Mouse (Mus musculus) adrenal gland, postnatal 10 days (tissue): ENCODE measurements around the gene Plppr1. TPM values are rescaled to one million over a fixed set of nuclear protein-coding genes. Genes with fewer than 3 reads are reported as not detected.

Experiments
- DNase-seq: peaks from one replicate; pipeline ENCODE4 v3.0.0; 2021; ENCODE audit warnings: mixed read lengths
- total RNA-seq, 2 experiments: library from RNA; stranded (reverse); gene quantifications; 2 replicates each; pipeline ENCODE4 v1.2.3; 2021

Gene Plppr1
- total RNA-seq, 2 experiments from 2014 or later: 0.76 to 1.1 TPM

DNA sequence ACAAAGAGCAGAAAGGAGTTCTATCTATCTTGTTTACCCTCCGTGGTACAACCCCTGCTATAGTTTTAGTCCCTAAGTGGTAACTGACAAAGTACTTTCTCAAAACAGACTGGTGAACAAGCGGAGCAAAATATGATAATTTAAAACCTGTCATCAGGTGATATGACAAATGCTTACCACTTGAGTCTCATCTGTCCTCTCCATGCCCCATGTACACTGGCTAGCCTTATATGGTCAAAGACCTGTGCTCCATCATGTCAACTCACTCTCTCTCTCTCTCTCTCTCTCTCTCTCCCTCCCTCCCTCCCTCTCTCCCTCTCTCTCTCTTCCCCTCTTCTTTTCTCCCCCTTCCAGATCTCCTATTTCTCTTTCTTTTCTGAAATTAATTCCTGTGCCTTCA lies 59.8 kb downstream of the Plppr1 start:
- DNase-seq: no peak

DNA sequence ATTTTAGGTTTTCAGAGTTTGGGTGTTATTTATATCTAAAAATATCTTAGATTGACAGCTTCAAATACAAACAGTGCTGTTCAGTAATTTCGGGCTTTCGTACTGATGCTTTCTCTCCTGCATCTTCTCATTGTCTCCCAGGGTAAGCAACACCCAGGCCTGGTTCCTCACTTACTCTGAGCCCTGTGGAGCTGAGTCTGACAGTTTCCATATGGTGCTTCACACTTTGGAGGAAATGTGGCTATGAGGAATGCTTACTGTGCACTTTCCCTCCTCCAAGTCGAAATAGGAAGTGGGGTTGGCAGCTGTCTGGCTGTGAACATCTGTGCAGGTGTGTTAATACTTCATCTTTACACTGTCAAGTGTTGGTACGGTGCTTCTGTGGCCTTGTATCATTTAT lies 85.7 kb downstream of the Plppr1 start:
- no peak for DNase-seq

DNA sequence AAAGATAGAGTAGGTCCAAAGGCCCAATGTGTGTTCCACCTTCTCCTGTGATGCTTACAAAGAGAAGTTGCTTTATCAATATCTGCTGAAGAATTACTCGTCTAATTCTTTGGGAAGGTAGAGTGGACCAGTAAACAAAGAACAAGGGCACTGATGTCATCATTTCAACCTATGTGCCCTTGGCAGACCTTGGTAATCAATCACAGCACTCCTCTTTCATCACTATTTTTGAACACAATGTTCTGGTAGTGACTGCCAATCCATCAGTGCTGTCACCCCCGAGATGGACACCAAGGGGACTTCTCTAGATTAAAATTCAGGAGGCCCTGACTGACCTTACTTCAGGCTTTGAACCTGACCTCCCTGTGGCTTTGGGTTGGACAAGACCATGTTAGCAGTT lies 89.7 kb downstream of the Plppr1 start:
- no peak for DNase-seq

DNA sequence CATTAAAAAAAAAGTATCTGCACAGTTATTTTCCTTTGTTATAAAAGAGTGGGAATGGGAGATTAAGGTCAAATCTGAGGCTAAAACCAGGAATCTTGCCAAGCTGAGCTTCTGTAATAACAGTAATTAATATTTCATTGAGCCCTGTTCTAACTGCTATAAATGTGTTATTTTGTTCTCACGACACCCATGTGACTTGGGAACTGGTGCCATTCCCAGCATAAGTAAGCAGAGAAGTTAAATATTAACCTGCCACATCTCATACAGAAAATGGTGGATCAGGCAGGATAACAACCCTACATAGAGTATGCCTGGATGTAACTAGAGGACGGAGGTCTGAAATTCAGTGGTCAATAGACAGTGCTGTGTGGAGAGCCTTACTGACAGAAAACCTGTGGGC lies 90.2 kb downstream of the Plppr1 start:
- DNase-seq: no peak

DNA sequence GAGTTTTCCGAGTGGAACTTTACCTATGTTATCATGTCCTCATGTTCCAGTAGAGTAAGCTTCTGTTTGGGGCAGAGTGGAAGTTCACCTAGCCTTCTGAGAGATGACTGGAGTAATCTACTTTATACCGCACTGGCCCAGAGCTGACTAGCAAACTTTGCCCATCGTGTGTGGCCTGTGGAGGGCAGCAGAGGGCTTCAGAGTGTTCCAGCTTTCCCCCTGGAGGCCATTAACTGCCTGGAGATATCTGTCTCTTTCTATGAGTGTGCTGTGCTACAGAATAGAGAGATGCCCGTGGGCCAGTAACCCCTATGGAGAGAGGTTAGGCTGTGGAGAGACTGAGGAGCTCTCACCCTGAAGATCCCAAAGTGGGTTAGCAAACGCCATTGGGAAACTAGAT lies 94.8 kb downstream of the Plppr1 start:
- DNase-seq: peak; percentile 73

DNA sequence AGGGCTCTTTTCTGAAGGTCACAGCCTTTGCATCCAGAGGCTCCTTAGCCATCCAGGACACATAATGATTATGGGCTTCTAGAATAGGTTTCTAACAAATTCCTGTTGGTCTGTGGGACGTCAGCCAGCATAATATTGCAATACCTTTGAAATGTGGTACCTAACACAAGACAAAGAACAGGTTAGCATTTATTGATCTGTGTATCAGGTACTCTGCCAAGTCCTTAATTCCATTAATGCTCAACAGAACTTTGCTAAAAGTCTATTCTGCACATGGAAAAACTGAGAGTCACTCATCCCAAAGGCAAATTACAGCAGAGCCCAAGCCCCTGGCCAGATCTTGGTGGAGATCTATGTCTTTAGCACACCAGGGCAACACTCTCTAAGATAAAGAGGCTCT lies 97.7 kb downstream of the Plppr1 start:
- DNase-seq: no peak

DNA sequence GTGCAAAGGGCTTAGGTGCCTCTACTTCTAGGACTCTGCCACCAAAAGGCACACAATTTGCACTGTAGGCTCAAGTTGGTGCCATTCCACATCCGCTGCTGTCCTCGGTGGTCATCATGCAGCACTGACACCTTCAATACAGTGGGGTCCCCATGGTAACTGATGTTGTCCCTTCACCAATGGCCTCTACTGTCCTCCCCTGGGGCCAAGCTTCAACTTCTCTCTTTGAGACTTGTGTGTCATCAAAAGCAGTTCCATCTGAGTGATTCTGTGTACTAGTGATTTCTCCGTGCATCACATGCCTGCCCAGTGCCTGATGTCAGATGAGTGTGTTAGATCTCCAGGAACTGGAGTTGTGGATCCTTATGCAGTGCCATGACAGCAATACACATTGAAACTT lies 104.2 kb downstream of the Plppr1 start:
- DNase-seq: no peak

DNA sequence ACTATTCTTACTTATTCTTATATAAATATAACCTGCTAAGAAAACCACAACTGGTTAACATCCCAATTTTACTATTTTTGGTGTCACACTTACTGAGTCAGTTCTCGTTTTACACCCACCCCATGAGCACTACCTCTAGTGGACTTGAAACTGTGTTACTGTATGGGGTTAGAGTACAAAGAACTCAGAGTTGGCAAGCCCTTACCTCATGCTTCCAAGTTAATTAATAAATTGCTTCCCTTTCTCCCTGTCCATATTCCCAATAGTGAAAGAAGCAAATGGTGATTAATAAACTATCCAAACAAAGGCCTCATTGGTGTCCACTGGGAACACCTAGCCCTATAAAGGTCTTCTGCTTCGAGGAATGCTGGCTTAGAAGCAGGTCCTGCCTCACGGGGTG lies 107.3 kb downstream of the Plppr1 start:
- no peak for DNase-seq

DNA sequence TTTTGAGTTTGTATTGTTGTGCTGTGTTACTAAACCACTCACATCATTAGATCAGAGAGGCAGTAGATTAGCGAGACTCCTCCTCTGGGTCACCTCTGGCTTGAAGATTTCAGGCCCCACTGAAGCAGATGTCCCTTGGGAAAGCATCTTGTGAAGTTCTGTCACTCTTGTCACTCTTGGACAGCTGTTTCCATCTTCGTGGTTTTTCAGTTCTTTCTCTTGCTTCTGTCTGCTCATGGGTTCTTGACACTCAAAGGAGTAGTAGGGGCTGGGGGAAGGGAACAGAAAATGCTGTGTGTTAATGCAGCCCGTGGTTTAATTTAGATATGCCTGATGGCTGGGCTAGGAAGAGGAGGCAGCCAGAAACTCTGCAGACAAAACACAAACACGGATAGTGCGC lies 108.0 kb downstream of the Plppr1 start:
- no peak for DNase-seq

DNA sequence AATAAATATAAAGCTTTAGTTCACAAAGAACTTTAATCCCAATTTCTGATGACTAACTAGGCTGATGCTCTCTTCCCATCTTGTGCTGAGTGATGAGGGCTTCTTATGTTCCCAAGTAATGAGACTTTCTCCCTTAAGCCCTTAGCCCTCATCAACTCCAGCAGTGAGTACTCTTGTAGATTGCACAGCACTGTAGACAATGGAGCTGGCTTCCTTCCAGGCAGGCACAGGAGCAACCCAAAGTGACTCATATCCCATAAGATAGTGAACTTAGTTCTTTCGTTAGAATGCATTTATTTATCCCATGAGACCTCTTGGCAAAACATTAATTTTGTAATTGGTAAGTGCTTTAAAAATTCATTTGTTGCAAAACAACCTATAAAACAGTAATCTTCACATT lies 110.4 kb downstream of the Plppr1 start:
- peak; percentile 30 for DNase-seq

DNA sequence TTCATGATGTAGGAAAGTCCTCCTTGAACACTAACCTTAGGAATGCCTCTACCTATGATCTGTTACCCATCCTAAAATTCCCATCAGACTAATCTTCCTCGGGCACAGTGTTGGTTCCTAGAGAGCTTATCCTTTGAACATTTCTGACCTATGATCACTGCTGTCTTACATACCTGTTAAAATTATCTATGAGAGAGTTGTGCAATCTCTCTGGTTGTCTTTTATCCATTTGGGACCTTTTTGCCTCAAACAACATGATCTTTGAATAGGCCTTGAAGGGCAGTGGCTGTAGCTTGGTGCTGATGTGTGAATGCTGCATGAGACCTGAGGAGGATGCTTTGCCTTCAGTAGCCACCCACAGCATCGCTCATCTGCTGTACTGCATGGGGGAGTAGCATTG lies 119.0 kb downstream of the Plppr1 start:
- DNase-seq: no peak

DNA sequence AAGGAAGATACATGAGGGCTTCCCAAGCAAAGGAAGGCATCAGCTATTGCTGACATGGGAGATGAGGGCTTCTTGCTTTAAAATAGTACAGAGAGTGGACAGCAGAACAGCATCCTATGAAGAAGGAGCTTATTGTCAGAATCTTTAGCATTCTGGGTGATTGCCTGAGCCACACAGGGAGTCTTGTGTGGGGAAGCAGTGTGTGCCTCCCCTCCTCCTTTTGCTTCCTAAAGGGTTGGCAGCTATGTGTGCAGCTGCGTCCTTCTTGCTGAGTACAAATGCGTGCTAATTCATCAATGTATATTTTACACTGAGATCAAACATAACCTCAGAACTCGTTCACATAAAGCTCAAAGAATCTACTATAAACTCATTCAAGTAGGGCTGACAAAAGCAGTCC lies 119.8 kb downstream of the Plppr1 start:
- no peak for DNase-seq

DNA sequence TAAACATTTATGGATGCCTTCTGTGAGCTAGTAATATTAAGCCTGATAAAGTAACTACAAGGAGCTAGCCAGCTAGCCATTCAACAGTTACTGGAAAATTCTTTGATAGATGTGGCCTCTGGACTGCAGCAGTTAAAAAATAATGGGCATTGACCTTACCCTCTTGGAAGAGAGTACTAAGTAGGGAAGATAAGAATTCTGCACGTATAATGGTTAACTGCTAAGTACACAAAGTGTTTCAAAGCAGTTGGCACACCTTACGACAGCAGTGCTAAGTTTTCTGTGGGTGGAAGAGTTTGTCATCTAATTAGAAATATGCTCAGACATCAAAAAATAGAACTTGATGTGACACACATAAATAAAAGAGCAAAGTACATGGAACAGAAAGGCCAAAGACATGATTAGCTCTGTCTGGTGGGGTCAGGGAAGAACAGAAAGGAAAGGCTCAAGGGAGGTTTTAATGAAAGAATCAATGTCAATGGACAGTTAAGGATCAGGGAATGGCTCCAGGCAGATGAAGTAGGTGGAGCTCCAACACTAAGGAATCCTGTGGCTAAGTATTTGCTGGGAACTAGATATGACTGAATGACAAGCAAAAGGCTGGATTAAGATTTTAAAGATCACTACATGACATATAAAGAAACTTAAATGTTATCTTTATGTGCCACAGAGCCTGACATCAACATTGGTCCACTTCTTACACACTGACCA lies 120.6 kb downstream of the Plppr1 start:
- DNase-seq: no peak

DNA sequence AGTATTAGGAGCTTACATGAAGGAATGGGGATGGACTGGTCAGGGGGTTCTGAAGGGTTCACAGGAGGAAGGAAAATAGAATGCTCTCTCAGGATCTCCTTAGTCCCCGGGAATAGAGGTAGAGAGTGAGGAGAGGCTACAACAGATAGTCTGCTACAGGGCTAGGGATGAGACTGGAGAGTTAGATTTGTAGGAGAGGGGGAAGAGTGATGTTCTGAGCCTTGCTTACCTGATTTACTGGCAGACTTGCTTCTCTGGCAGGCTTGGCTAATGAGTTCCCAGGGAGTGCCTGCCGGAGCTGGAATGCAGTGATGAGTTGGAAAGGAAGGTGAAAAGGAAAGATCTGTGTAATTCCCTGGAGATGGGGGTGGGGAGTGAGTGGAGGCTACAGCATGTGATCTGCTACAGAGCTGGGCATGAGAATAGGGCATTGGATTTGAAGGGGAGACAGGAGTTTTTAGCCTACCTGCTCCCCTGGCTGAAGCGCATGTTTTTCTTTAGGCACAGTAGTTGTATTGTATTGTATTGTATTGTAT lies 131.0 kb downstream of the Plppr1 start:
- no peak for DNase-seq

DNA sequence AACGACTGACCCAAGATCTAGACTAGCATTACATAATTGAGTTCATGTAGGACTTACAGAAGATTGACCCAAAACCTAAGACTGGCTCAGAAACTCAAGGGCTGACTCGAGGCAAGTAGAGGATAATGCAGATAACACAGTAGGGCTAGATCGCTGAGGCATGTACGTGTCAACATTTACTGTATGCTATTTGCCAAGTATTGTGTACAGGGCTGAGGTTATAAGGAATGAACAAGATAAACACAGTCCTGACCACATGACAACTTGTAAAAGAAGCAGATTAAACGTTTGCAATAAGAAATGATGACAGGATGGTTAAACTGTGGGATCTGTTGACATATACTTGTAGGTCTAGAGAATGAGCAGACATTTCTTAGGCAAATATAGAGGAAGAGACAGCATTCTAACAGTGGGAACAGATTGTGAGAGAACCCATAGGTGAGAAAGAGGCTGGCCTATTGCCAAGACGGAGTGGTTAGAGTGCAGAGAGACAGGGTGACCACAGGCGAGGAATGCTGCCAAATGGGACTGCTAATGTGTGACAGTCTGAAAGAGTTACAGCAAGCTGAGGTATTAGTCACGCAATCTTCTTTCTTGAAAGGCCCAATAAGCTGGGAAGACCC lies 138.2 kb downstream of the Plppr1 start:
- no peak for DNase-seq

DNA sequence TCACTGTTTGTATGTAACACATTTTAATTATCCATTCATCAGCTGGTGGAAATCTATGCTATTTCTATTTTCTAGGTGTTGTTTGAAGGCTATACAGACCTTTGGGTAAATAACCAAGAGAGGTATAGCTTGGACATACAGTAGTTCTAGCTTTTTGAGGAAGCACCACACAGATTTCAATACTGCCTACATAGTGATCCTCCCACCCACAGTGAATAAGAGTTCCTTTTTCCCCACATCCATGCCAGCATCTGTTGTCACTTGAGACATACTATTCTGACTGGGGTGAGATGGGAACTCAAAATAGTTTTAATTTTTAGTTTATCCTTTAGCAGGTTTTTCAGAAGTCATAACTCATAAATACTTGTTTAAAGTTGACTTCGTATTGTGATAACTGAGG lies 151.4 kb downstream of the Plppr1 start:
- DNase-seq: no peak

DNA sequence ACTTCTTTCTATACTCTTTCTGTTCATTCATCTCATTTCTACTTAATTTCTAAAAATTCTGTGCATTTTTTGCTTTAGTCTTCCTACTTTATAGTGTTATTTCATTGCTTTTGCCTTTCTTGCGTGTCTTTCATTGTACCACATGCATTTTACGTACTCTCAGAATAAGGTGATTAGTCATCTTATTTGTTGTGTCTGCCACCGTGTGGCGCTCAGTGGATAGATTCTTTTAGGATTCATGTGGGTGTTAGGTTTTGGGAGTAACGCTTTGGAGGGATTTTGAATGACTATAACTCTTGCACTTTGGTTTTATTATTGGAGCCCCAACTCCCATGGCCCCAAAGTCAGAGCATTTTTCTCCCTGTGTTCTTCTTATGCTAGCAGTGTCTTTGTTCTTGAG lies 152.5 kb downstream of the Plppr1 start:
- DNase-seq: no peak

DNA sequence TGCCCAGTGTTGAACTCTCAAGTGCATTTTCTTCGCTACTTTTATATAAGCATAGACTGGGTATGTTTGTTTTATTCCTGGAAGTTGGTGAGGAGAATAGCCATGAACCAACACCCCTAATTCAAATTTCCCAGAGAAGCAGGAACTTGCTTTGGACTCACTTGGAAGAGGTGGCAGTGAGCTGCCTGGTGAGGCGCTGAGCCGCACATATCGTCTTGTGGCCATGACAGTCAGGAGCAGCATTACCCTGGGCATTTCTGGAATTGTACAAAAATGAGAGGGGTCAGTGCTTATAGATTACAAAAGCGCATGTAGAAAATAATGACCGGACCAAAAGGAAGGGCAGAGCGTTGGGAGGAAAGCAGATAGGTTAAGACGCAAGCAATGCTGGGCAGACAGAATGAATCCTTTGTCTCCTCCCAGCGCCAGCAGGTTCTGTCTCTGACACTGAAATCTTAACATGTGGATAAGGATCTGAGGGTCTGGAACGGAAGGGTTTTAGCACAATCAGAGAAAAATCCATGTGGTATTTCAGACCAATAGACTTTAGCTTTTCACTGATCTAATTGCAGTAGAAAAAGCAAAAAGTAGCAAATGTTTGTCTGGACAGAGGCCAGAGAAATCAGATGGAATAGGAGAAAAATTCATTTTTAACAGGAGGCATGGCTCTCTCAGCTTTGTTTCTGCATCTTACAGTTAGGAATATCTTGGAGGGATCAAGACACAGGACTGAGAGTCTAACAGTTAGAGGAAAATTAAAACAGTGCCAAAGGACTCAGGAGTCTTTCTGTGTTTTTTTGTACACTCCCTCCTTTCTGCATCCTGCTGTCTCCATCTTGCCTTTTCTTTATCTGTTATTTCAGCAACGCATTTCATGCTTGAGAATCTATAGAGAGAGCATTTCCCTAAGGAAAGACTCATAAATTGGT lies 153.8 kb downstream of the Plppr1 start:
- DNase-seq: no peak

DNA sequence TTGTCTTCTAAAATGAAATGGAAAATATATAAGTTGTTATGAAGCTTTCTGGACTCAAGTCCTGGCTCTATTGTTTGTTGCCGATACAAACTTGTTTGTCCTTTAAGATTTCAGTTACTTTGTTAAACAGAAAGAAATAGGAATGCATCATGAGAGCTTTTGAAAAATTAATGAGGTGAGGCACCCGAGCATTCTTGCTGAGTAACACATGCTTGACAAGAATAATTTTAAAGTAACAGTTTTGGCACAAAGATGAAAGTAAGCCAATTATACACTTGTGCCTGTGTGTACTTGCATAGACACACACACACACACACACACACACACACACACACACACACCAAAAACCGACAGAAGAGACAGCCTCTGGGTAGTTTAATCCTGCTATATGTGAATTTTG lies 155.3 kb downstream of the Plppr1 start:
- no peak for DNase-seq

DNA sequence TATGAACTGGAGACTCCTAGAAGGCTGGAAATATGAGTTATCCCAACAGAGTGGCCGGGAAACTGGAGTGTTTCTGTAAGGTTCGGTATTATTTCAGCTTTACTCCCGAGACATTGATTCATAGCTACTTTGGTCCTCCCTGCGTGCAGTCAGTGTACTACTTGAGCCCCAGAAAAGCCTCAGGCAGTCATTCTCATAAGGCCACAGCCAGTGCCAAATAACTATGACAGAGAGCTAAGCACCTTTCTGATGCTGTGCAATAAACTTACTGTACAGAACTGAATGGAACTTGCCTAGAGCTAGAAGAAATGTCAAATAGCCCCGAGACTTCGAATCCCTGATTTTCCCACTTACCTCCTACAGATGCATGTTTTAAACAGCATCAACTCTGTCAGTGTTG lies 164.4 kb downstream of the Plppr1 start:
- no peak for DNase-seq

DNA sequence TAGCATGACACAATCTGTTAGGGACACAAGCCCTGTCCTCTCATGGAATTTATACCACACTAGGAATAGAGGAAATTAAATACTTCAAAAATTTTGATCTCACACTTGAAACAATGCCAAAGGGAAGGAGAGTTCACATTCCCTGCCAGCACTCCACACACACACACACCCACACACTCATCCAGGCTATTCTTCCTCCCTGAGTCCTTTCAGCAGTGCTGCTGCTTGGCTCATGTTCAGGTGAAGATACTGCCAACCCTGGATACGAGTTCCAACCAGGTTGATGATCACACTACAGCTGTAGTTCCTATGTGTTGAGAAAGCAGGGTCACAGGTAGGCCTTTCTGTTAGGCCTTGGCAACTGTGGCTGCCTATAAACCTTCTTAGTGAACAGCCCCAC lies 165.9 kb downstream of the Plppr1 start:
- DNase-seq: peak; percentile 38

DNA sequence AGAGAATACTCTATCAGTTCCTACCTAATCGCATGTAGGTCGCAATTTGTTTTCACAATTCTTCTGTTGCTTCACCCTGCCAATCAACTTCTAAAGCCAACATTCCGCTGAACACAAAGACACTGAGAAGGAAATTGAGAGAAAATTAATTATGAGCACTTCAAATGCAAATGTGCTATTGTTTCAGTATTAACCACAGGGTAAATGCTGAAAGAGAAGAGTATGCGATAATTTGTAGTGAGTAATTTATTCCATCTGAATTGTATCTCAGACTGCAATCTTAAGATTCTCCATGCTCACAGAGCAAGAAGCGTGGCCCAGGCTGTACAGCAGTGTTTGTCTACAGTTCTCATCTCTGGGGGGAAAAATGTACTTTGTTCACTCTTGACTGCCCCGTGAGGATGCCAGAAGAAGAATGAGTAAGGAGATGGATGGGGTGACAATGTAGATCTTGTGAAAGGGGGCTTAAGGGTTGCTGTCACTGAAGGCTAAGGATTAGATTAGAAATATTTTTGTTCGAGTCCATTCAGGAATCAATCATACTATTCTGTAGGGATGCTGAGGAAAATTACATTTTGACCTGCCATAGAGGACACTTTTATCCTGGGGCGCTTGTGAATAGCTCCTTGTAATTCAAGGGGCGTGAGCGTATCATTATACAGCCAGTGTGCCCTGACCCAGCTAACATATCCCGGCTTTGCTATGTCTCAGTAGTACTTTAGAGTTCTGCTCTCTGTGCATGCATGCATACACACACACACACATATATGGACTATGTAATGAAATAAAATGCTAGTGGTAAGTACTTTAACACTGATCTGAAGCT lies 173.3 kb downstream of the Plppr1 start:
- no peak for DNase-seq
